Mouse (Mus musculus) hindbrain, embryonic 13.5 days (tissue): ENCODE results near the gene Tmem120b. TPM values are rescaled to one million over a fixed set of nuclear protein-coding genes. Genes with fewer than 3 reads are reported as not detected.

Experiments
- ATAC-seq: fragments of 200-750 bp; cut with Nextera tagmentation; 2 replicates; pipeline ENCODE4 v1.8.0; 2017; ENCODE audit warnings: moderate TSS enrichment; ENCODE audit not compliant: low FRiP score
- H3K27ac ChIP-seq: fragments of 300-500 bp; sonication (generic); 2 replicates; pipeline ENCODE4 v1.5.1; 2015; ENCODE audit warnings: inconsistent platforms, mild to moderate bottlenecking, moderate library complexity
- H3K27me3 ChIP-seq: fragments of 300-500 bp; sonication (generic); 2 replicates; pipeline ENCODE4 v1.6.1; 2015; ENCODE audit warnings: mild to moderate bottlenecking, inconsistent platforms
- H3K36me3 ChIP-seq: fragments of 300-500 bp; sonication (generic); 2 replicates; pipeline ENCODE4 v1.6.1; 2015; ENCODE audit warnings: mild to moderate bottlenecking, inconsistent platforms
- H3K4me1 ChIP-seq: fragments of 300-500 bp; sonication (generic); replicated peaks from 2 replicates; pipeline ENCODE4 v1.6.1; 2015; ENCODE audit warnings: inconsistent platforms
- H3K4me2 ChIP-seq: fragments of 300-500 bp; sonication (generic); 2 replicates; pipeline ENCODE4 v1.6.1; 2015; ENCODE audit warnings: inconsistent platforms, mild to moderate bottlenecking, moderate library complexity
- H3K4me3 ChIP-seq: fragments of 300-500 bp; sonication (generic); 2 replicates; pipeline ENCODE4 v1.5.1; 2015; ENCODE audit warnings: mild to moderate bottlenecking, inconsistent platforms
- H3K9ac ChIP-seq: fragments of 300-500 bp; sonication (generic); 2 replicates; pipeline ENCODE4 v1.6.1; 2015; ENCODE audit warnings: mild to moderate bottlenecking, inconsistent platforms
- H3K9me3 ChIP-seq: fragments of 300-500 bp; sonication (generic); 2 replicates; pipeline ENCODE4 v1.6.1; 2016; ENCODE audit warnings: inconsistent platforms
- WGBS: fragments of 180-500 bp; shearing (Covaris S2); methylation state at CpG from one replicate; pipeline ENCODE4 v1.1.7; 2015; 5-methylcytosine and 5-hydroxymethylcytosine counted together
- polyA plus RNA-seq: library from polyadenylated mRNA; unstranded; fragments of >200 nt; fragmentation: Nextera tagmentation; extraction: Ambion mirVana; gene quantifications from 2 replicates; pipeline ENCODE4 v1.2.1, GENCODE M21; 2015

Gene Tmem120b
- polyA plus RNA-seq, 1 experiment from 2014 or later = 18.0 TPM

GRCm38 (mm10) chr5:123162942-123163341 is 94.7 kb downstream of the Tmem120b start:
- WGBS = 81% methylated on average over 9 of the region's 9 CpGs

DNA sequence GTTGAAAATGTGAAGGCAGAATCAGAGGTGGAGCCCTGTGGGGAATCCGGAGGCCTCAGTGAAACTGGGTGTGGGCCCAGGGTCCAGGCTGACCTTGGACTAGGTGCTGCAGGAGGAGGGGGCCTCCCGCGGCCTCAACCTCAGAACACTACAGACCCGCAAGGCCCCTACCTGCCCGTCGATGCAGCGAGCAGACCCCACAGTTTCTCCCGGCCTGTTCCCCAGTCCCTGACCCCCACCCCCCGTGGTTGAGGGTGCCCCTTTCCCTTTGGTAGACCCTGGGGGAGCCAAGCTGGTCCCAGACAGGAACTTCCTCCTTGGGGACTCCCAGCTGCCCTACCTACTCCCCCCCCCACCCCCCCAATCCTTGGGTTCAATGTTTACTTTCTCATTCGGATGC is 98.2 kb downstream of the Tmem120b start:
- no peaks in the 10 kb centered on the region for H3K27me3 ChIP-seq
- H3K9ac ChIP-seq = no peak overlapping the region
- no peaks in the 10 kb centered on the region for H3K9me3 ChIP-seq
- no peak overlapping the region for H3K4me2 ChIP-seq
- H3K4me3 ChIP-seq = no peak overlapping the region
- ATAC-seq = no peak
- H3K36me3 ChIP-seq = peaks cover 53% of the 10 kb centered on the region
- no peaks in the 10 kb centered on the region for H3K4me1 ChIP-seq
- no peak overlapping the region for H3K27ac ChIP-seq
- 95% methylated on average over 10 of the region's 10 CpGs for WGBS

More at GRCm38 (mm10) chr5:123162942-123163341, 94.7 kb downstream of the Tmem120b start:
- no peaks in the 10 kb centered on the region for H3K27me3 ChIP-seq
- H3K27ac ChIP-seq = no peak overlapping the region
- H3K36me3 ChIP-seq = peaks cover 87% of the 10 kb centered on the region
- H3K9me3 ChIP-seq = no peaks in the 10 kb centered on the region
- no peaks in the 10 kb centered on the region for H3K4me1 ChIP-seq
- no peak overlapping the region for H3K9ac ChIP-seq
- H3K4me3 ChIP-seq = no peak overlapping the region
- ATAC-seq = no peak
- no peak overlapping the region for H3K4me2 ChIP-seq

Other genes with a start within 250 kb of the Tmem120b start
- 518 and 521 TPM in 2 replicates for gene Anapc5, start 247.1 kb upstream of the Tmem120b start, polyA plus RNA-seq
- 48.4 and 50.6 TPM in 2 replicates for gene Rnf34, start 218.4 kb upstream of the Tmem120b start, polyA plus RNA-seq
- gene Kdm2b, start 78.6 kb upstream of the Tmem120b start, polyA plus RNA-seq = 101 and 104 TPM in 2 replicates
- gene Orai1, start 53.3 kb upstream of the Tmem120b start, polyA plus RNA-seq = 11.8 and 12.3 TPM in 2 replicates
- 0.65 and 1.5 TPM in 2 replicates for gene Morn3, start 21.4 kb upstream of the Tmem120b start, polyA plus RNA-seq
- 5.1 and 5.8 TPM in 2 replicates for gene Rhof, start 64.3 kb downstream of the Tmem120b start, polyA plus RNA-seq
- gene Setd1b, start 73.8 kb downstream of the Tmem120b start, polyA plus RNA-seq = 12.9 and 13.1 TPM in 2 replicates
- gene Psmd9, start 101.0 kb downstream of the Tmem120b start, polyA plus RNA-seq = 76.0 and 79.3 TPM in 2 replicates
- not detected in 2 replicates for gene Hpd, start 114.3 kb downstream of the Tmem120b start, polyA plus RNA-seq
- gene Wdr66, start 183.7 kb downstream of the Tmem120b start, polyA plus RNA-seq = 1.9 and 2.4 TPM in 2 replicates